Comparison of ENCODE assay signal across 12 mouse cellular contexts in genomic region chr6:84178776-84179405, GRCm38 (mm10).
A peak's percentile ranks its signal among the peaks of the same experiment; 100 is the strongest.
DNase-seq lines count a peak whose midpoint lies in the region; ATAC-seq lines count a peak whose summit lies in the region.
"Had no signal": no experiment of that assay in that cellular context is flagged by ENCODE, and none has a peak within 500 bp of the region (broad histone marks: within the 10 kb centered on the region; RNA-seq: fewer than 3 reads in every experiment).

No protein-coding gene starts in this region.

- peak; percentile 20 to 48 for DNase-seq in cerebellum, postnatal 25 days
- no peak for DNase-seq in cerebellum, adult 8-10 months
- peak; percentile 4 for DNase-seq in 416B (ENCODE audit: low read depth)
- peak; percentile 28 for DNase-seq in adrenal gland, adult 8-10 months
- DNase-seq in lung, adult 18-20 months, result no peak
- DNase-seq in urinary bladder, postnatal 10 days (ENCODE audit: low spot score), result no peak
- DNase-seq: cerebellum, postnatal 36 days; kidney, postnatal 10 days; retina, postnatal 1 day had no signal

- ATAC-seq in megakaryocyte progenitor cell, adult 5-6 weeks (replicated peaks; ENCODE audit: poor library complexity), result 0 out of 2 replicates have a peak, but pooled peaks have one; percentile 44
- no peak for ATAC-seq in activated CD4-positive, CD25-positive, alpha-beta regulatory T cell, adult 4 months
- ATAC-seq: intestine, embryonic 16.5 days had no signal

Comparison
In these comparisons a context has a peak if more than half of its experiments do, and no peak if none do; other contexts are left out.
1. DNase-seq: peak in cerebellum, postnatal 25 days (2 of 2), 416B (single experiment) and adrenal gland, adult 8-10 months (single experiment); none in cerebellum, adult 8-10 months (single experiment), lung, adult 18-20 months (0 of 2) and urinary bladder, postnatal 10 days (single experiment).